In the genomic region with DNA sequence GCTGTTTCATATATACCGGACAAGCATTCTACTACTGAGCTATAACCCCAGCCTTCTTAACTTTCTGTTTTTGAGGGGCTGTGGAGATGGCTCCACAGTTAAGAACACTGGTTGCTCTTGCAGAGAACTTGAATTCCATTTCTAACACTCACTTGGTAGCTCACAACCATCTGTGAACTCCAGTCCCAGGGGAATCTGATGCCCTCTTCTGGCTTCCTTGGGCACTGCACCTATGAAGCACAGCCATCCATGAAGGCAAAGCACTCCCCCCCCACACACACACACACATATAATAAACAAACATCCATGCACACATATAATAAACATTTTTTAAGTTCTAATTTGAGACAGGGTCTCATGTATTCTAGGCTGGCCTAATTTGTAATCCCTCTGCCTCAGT, we compare ENCODE assay signal across 8 mouse cellular contexts. TPM values are rescaled to one million over a fixed set of nuclear protein-coding genes. Genes with fewer than 3 reads are reported as not detected.
DNase-seq lines count a peak whose midpoint lies in the region; ATAC-seq and TF ChIP-seq lines count a peak whose summit lies in the region.

No protein-coding gene starts in this region.

- peak; percentile 71 for TF ChIP-seq CTCF in left cerebral cortex, adult 2 months (IDR thresholded peaks at IDR 0.05)
- peak; percentile 63 to 73 (median 70) for TF ChIP-seq CTCF in MEL (IDR thresholded peaks at IDR 0.05 in 2 of 3, conservative IDR thresholded peaks at IDR 0.05 in 1 of 3; ENCODE audit: control insufficient read depth in 1 of 3, insufficient read depth in 1 of 3, low read depth in 2 of 3, low read length in 3 of 3, poor library complexity in 1 of 3, severe bottlenecking in 1 of 3)
- TF ChIP-seq CTCF in hindbrain, postnatal 0 days (IDR thresholded peaks at IDR 0.05; ENCODE audit: low read depth), result peak; percentile 82

- peaks cover 0 to 2% of the 10 kb centered on the region in 2 experiments; a peak in 1 of 4 replicates for H3K27me3 ChIP-seq in MEL (ENCODE audit: control insufficient read depth in 1 of 2, insufficient read depth in 2 of 2, low read length in 2 of 2)
- no peaks in the 10 kb centered on the region for H3K27me3 ChIP-seq in hindbrain, postnatal 0 days (ENCODE audit: insufficient read depth, low read length)
- no peaks in the 10 kb centered on the region for H3K27me3 ChIP-seq in liver, embryonic 13.5 days

- H3K36me3 ChIP-seq in MEL (ENCODE audit: control insufficient read depth in 1 of 2, insufficient read depth in 2 of 2, low read length in 2 of 2), result no peaks in the 10 kb centered on the region
- no peaks in the 10 kb centered on the region for H3K36me3 ChIP-seq in hindbrain, postnatal 0 days (ENCODE audit: insufficient read depth, low read length)
- H3K36me3 ChIP-seq in liver, embryonic 13.5 days, result no peaks in the 10 kb centered on the region

- no peak overlapping the region for H3K9ac ChIP-seq in MEL (ENCODE audit: control insufficient read depth, low read depth, low read length, poor library complexity, severe bottlenecking)
- H3K9ac ChIP-seq in hindbrain, postnatal 0 days (replicated peaks; ENCODE audit: low read length), result no peak overlapping the region
- H3K9ac ChIP-seq in liver, embryonic 13.5 days, result no peak overlapping the region

- no peak for TF ChIP-seq POLR2A in MEL (IDR thresholded peaks at IDR 0.05; ENCODE audit: control insufficient read depth in 1 of 2, insufficient read depth in 1 of 2, low read depth in 1 of 2, low read length in 2 of 2, poor library complexity in 1 of 2)

- 94% methylated on average over 1 of the region's 1 CpGs for WGBS in hindbrain, postnatal 0 days
- 67% methylated on average over 1 of the region's 1 CpGs for WGBS in liver, embryonic 13.5 days (ENCODE audit: insufficient replicate concordance)

- ATAC-seq in hindbrain, postnatal 0 days, result no peak
- no peak for ATAC-seq in liver, embryonic 13.5 days (ENCODE audit: low read depth)
- ATAC-seq in erythroblast, adult 5-6 weeks (replicated peaks; ENCODE audit: low FRiP score, poor library complexity, severe bottlenecking), result no peak

- no peaks in the 10 kb centered on the region for H3K9me3 ChIP-seq in MEL (replicated peaks; ENCODE audit: insufficient read depth, low read length)
- no peaks in the 10 kb centered on the region for H3K9me3 ChIP-seq in hindbrain, postnatal 0 days (ENCODE audit: low read length)
- no peaks in the 10 kb centered on the region for H3K9me3 ChIP-seq in liver, embryonic 13.5 days (replicated peaks)

- peak; percentile 40 for TF ChIP-seq RAD21 in MEL (IDR thresholded peaks at IDR 0.05; ENCODE audit: low read depth, low read length)

- intact Hi-C loops in left cerebral cortex, adult 2 months (cut with DNase I), result loop anchor here (2.0 kb wide), 2 partner anchors 242 to 432 kb away; no protein-coding TSS in a partner anchor

- H3K4me2 ChIP-seq in hindbrain, postnatal 0 days (ENCODE audit: low read depth, low read length), result no peak overlapping the region
- no peak overlapping the region for H3K4me2 ChIP-seq in liver, embryonic 13.5 days

- H3K79me2 ChIP-seq in MEL (ENCODE audit: control insufficient read depth, insufficient read depth, low read length, poor library complexity), result no peaks in the 10 kb centered on the region

- DNase-seq in left cerebral cortex, adult 2 months (ENCODE audit: extremely low spot score in 1 of 2, low spot score in 2 of 2), result peak; percentile 60 to 73
- DNase-seq in left cerebral cortex, adult 8-10 months (ENCODE audit: low spot score in 2 of 2), result no peak
- peak; percentile 69 for DNase-seq in MEL (ENCODE audit: low read depth, low spot score)
- DNase-seq in cerebellum, postnatal 10 days, result peak; percentile 81 to 84
- peak; percentile 73 for DNase-seq in hindbrain, postnatal 0 days (ENCODE audit: low spot score)
- peak; percentile 27 for DNase-seq in liver, embryonic 13.5 days
- DNase-seq in right cerebral cortex, postnatal 10 days (ENCODE audit: low spot score in 2 of 2), result peak; percentile 76 to 81

- no peak for TF ChIP-seq EP300 in MEL (IDR thresholded peaks at IDR 0.05; ENCODE audit: low read depth in 1 of 2, low read length in 2 of 2)

- no peak overlapping the region for H3K27ac ChIP-seq in left cerebral cortex, adult 2 months
- no peak overlapping the region for H3K27ac ChIP-seq in MEL (ENCODE audit: control insufficient read depth, low read depth, low read length)
- H3K27ac ChIP-seq in hindbrain, postnatal 0 days, result no peak overlapping the region
- H3K27ac ChIP-seq in liver, embryonic 13.5 days, result no peak overlapping the region

- H3K4me1 ChIP-seq in MEL (ENCODE audit: control insufficient read depth in 1 of 2, insufficient read depth in 2 of 2, low read length in 2 of 2), result 0 out of 4 replicates have a peak, but pooled peaks cover 0 to 5% of the 10 kb centered on the region in 2 experiments
- H3K4me1 ChIP-seq in hindbrain, postnatal 0 days (ENCODE audit: insufficient read depth, low read length), result no peaks in the 10 kb centered on the region
- H3K4me1 ChIP-seq in liver, embryonic 13.5 days (replicated peaks), result peaks cover 7% of the 10 kb centered on the region

- no peak overlapping the region for H3K4me3 ChIP-seq in left cerebral cortex, adult 2 months
- H3K4me3 ChIP-seq in MEL (ENCODE audit: control insufficient read depth in 1 of 2, insufficient read depth in 1 of 2, low read depth in 2 of 2, low read length in 2 of 2), result no peak overlapping the region
- no peak overlapping the region for H3K4me3 ChIP-seq in hindbrain, postnatal 0 days (ENCODE audit: low read length)
- no peak overlapping the region for H3K4me3 ChIP-seq in liver, embryonic 13.5 days (replicated peaks)

TF ChIP-seq in MEL, 35 proteins besides CTCF, POLR2A, EP300 and RAD21:
- TF ChIP-seq SMC3 (IDR thresholded peaks at IDR 0.05; ENCODE audit: low read depth, low read length) (peak; percentile 61), ZC3H11A (IDR thresholded peaks at IDR 0.05; ENCODE audit: low read depth, low read length) (0 out of 2 replicates have a peak, but pooled peaks have one; percentile 3), SIN3A (IDR thresholded peaks at IDR 0.05; ENCODE audit: low read length) (no peak)

RNA-seq across cellular contexts. Expression of a gene that starts 20.0 kb away (rescaled TPM):
- total RNA-seq in left cerebral cortex, adult 2 months (2021), result 10 to 100 TPM; 68.7 to 72.3 TPM
- total RNA-seq in left cerebral cortex, adult 8-10 months (2022), result 10 to 100 TPM; 59.8 to 63.5 (median 62.6) TPM
- 8.1 and 9.3 TPM in 2 replicates for total RNA-seq in MEL (2012; rRNA removed)
- polyA plus RNA-seq in MEL (2012; ENCODE audit: insufficient read depth in 1 of 2, insufficient read length in 2 of 2, low read depth in 1 of 2, low replicate concordance in 2 of 2, missing spikeins in 1 of 2), result 10 to 100 TPM in 1 of 2 experiments, not detected in 1; 17.8 TPM
- total RNA-seq in hindbrain, postnatal 0 days (2014; rRNA removed), result 36.2 and 50.7 TPM in 2 replicates
- polyA plus RNA-seq in hindbrain, postnatal 0 days (2015; fragmentation: Nextera tagmentation; extraction: Ambion mirVana), result 21.6 and 22.8 TPM in 2 replicates
- 3.0 and 3.5 TPM in 2 replicates for polyA plus RNA-seq in liver, embryonic 13.5 days (2015; fragmentation: Nextera tagmentation; extraction: Ambion mirVana)
- 2.5 TPM in 1 of 2 replicates, not detected in the other for total RNA-seq in erythroblast, adult 5-6 weeks (2015; ENCODE audit: low replicate concordance)
- 1.4 TPM in 1 of 2 replicates, not detected in the other for total RNA-seq in erythroblast, adult 5-6 weeks (2017; ENCODE audit: low replicate concordance)

RNA-seq across cellular contexts. Expression of a gene that starts 22.3 kb away (rescaled TPM):
- 100 to 1,000 TPM; 105 to 106 TPM for total RNA-seq in left cerebral cortex, adult 2 months (2021)
- total RNA-seq in left cerebral cortex, adult 8-10 months (2022), result 10 to 100 TPM; 89.8 to 97.2 (median 91.2) TPM
- 10.4 TPM in 2 replicates for total RNA-seq in MEL (2012; rRNA removed)
- 10 to 100 TPM; 22.1 to 49.3 TPM for polyA plus RNA-seq in MEL (2012; ENCODE audit: insufficient read depth in 1 of 2, insufficient read length in 2 of 2, low read depth in 1 of 2, low replicate concordance in 2 of 2, missing spikeins in 1 of 2)
- 62.5 and 70.1 TPM in 2 replicates for total RNA-seq in hindbrain, postnatal 0 days (2014; rRNA removed)
- polyA plus RNA-seq in hindbrain, postnatal 0 days (2015; fragmentation: Nextera tagmentation; extraction: Ambion mirVana), result 62.8 and 67.8 TPM in 2 replicates
- polyA plus RNA-seq in liver, embryonic 13.5 days (2015; fragmentation: Nextera tagmentation; extraction: Ambion mirVana), result 12.8 and 14.1 TPM in 2 replicates
- total RNA-seq in erythroblast, adult 5-6 weeks (2015; ENCODE audit: low replicate concordance), result 4.0 and 6.9 TPM in 2 replicates
- total RNA-seq in erythroblast, adult 5-6 weeks (2017; ENCODE audit: low replicate concordance), result 4.6 and 5.4 TPM in 2 replicates

RNA-seq across cellular contexts. Expression of a gene that starts 43.0 kb away (rescaled TPM):
- under 1 TPM in 1 of 2 experiments, not detected in 1; 0.18 TPM for total RNA-seq in left cerebral cortex, adult 2 months (2021)
- total RNA-seq in left cerebral cortex, adult 8-10 months (2022), result under 1 TPM in 3 of 4 experiments, not detected in 1; 0.25 to 0.42 (median 0.26) TPM
- total RNA-seq in MEL (2012; rRNA removed), result not detected in 2 replicates
- polyA plus RNA-seq in MEL (2012; ENCODE audit: insufficient read depth in 1 of 2, insufficient read length in 2 of 2, low read depth in 1 of 2, low replicate concordance in 2 of 2, missing spikeins in 1 of 2), result under 1 TPM in 1 of 2 experiments, not detected in 1; 0.04 TPM
- 0.07 TPM in 1 of 2 replicates, not detected in the other for total RNA-seq in hindbrain, postnatal 0 days (2014; rRNA removed)
- polyA plus RNA-seq in hindbrain, postnatal 0 days (2015; fragmentation: Nextera tagmentation; extraction: Ambion mirVana), result 0.14 and 0.18 TPM in 2 replicates
- polyA plus RNA-seq in liver, embryonic 13.5 days (2015; fragmentation: Nextera tagmentation; extraction: Ambion mirVana), result 0.02 and 0.05 TPM in 2 replicates
- 1.0 TPM in 1 of 2 replicates, not detected in the other for total RNA-seq in erythroblast, adult 5-6 weeks (2015; ENCODE audit: low replicate concordance)
- 0.70 and 2.7 TPM in 2 replicates for total RNA-seq in erythroblast, adult 5-6 weeks (2017; ENCODE audit: low replicate concordance)

Comparison
In these comparisons a context has a peak if more than half of its experiments do, and no peak if none do; other contexts are left out.
1. DNase-seq: peak in left cerebral cortex, adult 2 months (2 of 2), MEL (single experiment), cerebellum, postnatal 10 days (2 of 2), hindbrain, postnatal 0 days (single experiment), liver, embryonic 13.5 days (single experiment) and right cerebral cortex, postnatal 10 days (2 of 2); none in left cerebral cortex, adult 8-10 months (0 of 2).
2. Peak in every context shown above with its lines, with median percentiles within 50 percentile points of each other: CTCF ChIP-seq.